Mouse (Mus musculus) lung, postnatal 0 days (tissue): Measurements from ENCODE around the gene Rspo1.

Experiments used
- CTCF ChIP-seq: IDR thresholded peaks from 2 replicates; pipeline ENCODE4 v1.5.1; 2016; ENCODE audit warnings: antibody characterized with exemption, mild to moderate bottlenecking
- EP300 ChIP-seq: IDR thresholded peaks from 2 replicates; pipeline ENCODE4 v1.6.1; 2016; ENCODE audit warnings: antibody characterized with exemption, mild to moderate bottlenecking, control low read depth

DNA sequence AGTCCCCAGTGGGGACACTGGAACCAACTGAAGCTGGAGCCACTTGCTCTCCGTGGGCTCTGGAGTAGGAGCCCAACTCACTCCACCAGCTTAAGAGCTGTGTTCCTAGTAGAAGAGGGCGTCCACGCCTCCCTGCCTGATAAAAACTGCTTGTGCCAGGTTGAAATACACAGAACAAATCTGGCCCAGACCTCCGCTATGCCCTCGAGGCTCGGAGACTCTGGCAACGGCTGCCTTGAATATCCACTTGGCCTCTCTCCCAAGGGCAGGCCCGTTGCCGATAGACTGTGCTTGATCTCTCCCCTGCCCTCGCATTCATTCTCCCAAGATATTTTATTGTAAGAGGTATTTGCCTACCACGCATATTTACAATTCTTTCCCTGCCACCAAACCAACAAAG lies 31.2 kb downstream of the Rspo1 start:
- TF ChIP-seq CTCF (no peak), EP300 (no peak)
